Mouse (Mus musculus) skeletal muscle tissue, adult 2 months (tissue): Measurements from ENCODE around the gene Rps27rt.
A peak's percentile ranks its signal among the peaks of the same experiment; 100 is the strongest.
"Not testable (repeated sequence)": the region's sequence is repeated elsewhere in the genome, so short reads cannot be mapped to it uniquely, and the experiment has no call there.

Experiments
- DNase-seq: peaks from one replicate; pipeline ENCODE4 v3.0.0-alpha.2; 2012; ENCODE audit warnings: low read depth, low spot score

The Rps27rt gene

GRCm38 (mm10) chr9:114985741-114986140, 3.2 kb upstream of the Rps27rt start:
- DNase-seq = no peak

- DNase-seq = no peak
These were observed 2.6 kb downstream of the Rps27rt start for GRCm38 (mm10) chr9:114979969-114980368.

- peak; percentile 67 for DNase-seq
These were observed 4.0 kb downstream of the Rps27rt start, which contains the start of gene Osbpl10 for GRCm38 (mm10) chr9:114978281-114979111. TSS of gene Osbpl10 (plus strand) at chr9:114978569.

GRCm38 (mm10) chr9:114977461-114978280, 4.9 kb downstream of the Rps27rt start:
- DNase-seq = no peak

DNA sequence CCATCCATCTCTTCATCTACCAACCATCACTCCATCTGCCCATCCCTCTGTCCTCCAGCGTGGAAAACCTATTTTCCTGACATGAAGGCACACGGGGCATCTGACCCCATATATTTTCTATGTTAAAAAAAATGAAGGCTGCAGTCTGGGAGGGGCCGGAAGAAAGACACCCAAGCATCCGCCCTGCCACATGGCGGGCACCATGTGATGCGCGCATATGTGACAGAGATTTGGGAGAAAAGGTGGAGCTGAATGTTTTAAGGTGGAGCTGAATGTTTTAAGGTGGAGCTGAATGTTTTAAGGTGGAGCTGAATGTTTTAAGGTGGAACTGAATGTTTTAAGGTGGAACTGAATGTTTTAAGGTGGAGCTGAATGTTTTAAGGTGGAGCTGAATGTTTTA, 16.3 kb downstream of the Rps27rt start:
- not testable (repeated sequence) for DNase-seq

DNA sequence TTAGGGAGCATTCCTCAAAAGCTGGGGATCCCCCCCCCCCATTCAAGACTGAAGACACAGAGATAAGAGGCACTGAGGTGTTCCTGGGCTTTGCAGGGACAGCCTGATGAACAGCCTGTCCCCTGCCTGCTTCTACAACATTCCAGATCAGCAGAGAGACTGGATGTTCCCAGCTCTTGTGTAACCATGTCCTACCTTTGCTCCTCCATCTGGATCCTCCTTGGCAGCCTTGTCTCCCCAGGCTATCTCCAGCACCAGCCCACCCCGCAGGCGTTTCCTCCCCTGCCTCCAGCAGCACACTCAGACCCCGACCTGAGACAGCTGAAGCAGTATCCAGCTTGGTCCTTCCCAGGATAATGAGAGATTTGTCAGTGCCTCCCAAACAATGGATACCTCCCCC, 18.4 kb downstream of the Rps27rt start:
- DNase-seq = no peak

DNA sequence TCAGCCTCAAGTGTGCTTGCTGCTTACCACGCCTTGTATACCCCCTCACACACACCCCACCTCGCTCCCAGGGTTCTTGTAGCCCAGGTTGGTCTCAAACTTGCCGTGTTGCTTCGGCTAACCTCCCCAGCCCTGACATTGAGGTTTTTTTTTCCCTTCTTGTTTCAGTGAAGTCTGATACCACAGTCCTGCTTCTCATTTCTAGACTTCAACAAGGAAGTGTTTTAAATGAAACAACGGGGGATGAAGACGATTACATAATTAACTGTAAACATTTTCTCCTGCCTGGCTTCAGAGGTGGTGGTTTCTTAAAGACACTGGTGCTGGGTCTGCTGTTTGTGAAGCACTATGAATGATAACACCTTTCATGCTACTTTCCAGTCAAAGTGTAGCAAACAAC, 21.7 kb downstream of the Rps27rt start:
- DNase-seq = no peak

GRCm38 (mm10) chr9:114960043-114960789, 22.3 kb downstream of the Rps27rt start:
- DNase-seq = peak; percentile 79

DNA sequence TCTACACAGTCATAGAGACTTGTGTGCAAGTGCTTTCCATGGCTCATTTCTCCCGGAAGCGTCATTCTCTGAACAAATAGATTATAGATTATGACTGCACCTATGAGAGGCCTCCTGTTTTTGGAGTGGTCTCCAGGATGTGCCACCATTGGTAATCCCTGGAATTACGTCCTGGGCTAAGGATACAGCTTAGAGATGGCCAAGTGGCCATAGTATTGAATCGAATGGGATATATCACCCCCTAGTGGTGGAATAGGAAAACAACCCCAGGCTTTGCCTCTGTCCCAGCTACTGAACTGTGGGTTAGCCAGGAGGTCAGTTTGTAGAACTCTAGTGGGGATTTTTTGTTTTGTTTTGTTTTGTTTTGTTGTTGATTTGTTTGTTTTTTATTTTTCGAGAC, 25.6 kb downstream of the Rps27rt start:
- DNase-seq = no peak

GRCm38 (mm10) chr9:114955340-114955739, 27.2 kb downstream of the Rps27rt start:
- no peak for DNase-seq

GRCm38 (mm10) chr9:114952866-114953265, 29.7 kb downstream of the Rps27rt start:
- DNase-seq = no peak

- DNase-seq = no peak
These were observed 34.1 kb downstream of the Rps27rt start for GRCm38 (mm10) chr9:114948395-114948794.

DNA sequence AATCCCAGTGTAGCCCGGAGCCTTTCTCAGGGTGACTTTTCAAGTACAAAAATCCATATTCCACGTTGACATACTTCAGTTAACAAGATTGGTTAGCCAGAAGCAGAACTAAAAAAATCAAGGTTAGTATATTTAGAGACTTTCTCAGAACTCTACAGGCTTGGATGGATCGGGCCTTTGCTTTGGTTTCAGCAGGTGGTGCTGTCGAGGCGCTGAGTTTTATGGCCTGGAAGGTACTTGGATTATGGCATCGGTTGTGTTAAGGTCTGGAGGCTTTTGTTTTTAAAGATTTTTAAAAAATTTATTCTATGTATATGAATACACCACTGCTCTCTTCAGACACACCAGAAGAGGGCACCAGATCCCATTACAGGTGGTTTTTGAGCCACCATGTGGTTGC, 37.0 kb downstream of the Rps27rt start:
- no peak for DNase-seq

GRCm38 (mm10) chr9:114944642-114945041, 37.9 kb downstream of the Rps27rt start:
- DNase-seq = no peak

- no peak for DNase-seq
These were observed 45.9 kb downstream of the Rps27rt start for GRCm38 (mm10) chr9:114936687-114937086.

DNA sequence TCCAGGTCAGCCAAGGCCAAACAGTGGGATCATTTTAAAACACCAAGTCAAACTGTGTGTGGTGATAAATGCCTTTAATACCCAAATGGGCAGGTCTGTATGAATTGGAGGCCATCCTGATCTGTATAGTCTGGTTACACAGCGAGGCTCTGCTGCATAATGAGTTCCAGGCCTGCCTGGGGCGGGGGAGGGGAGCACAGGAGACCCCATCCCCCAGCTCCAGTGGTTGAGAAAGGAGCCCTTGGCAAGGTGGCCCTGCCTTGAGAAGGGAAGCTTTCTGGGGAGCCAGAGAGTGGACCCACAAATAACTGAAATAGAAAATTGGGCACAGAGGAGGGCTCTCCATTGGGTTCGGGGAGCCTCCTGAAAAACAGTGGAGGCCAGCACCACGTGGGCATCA, 47.2 kb downstream of the Rps27rt start:
- DNase-seq = no peak

DNA sequence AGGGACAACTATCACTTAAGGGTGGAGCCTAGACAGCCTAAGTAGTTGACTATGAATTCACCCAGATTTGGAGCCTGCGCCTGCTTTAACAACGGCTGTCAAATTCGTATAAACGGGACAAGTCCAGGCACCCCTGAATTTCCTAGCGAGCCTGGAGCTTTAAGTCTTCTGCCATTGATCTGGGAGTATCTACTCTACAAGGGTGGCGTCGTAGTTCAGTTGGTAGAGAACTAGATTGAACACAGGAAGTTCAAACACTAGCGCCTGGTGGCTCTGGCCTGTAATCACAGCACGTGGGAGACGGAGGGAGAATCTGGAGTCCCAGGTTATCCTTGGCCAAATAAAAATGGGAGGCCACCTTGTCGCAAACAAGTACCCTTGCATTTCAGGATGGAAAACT, 48.3 kb downstream of the Rps27rt start:
- DNase-seq = no peak

DNA sequence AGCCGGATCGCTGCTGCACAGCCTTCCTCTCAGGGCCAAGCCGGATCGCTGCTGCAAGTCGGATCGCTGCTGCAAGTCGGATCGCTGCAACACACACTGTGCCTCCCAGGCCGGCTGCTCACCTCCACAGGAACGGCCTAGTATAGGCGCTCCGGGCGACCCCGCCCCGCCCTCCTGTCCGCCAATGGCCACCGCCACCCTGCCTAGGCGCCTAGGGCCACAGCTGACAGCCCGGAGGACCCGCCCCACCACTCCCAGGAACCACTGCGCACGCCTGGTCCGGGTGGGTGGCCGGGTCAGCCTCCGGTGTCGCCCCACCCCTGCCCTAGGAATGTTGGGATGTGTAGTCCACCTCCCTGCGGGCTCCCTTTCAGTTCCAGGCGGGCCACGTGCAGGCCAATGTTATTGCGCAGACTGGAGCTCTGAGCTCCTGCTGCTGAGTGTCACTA, 48.8 kb downstream of the Rps27rt start, which contains the start of gene Gpd1l:
Gene Gpd1l (minus strand): TSS at position 265 of the 449 bp plus-strand sequence.
- peak; percentile 95 for DNase-seq

- no peak for DNase-seq
These were observed 49.4 kb downstream of the Rps27rt start for GRCm38 (mm10) chr9:114933037-114933722.

GRCm38 (mm10) chr9:114932607-114933006, 49.9 kb downstream of the Rps27rt start:
- no peak for DNase-seq
